In genomic region chr5:38219771-38220307, GRCm38 (mm10) we compare ENCODE assay signal across 8 mouse cellular contexts. TPM values are rescaled to one million over a fixed set of nuclear protein-coding genes. Genes with fewer than 3 reads are reported as not detected.
DNase-seq lines count a peak whose midpoint lies in the region; ATAC-seq and TF ChIP-seq lines count a peak whose summit lies in the region.

No protein-coding gene starts in this region.

- ATAC-seq in forebrain, postnatal 0 days: peak; percentile 81
- ATAC-seq in liver, embryonic 13.5 days (ENCODE audit: low read depth): peak; percentile 73; the same call in 1 of the 2 replicates
- no peak; the same call in none of the 2 replicates for ATAC-seq in neural tube, embryonic 12.5 days (ENCODE audit: low FRiP score, low read depth)

- intact Hi-C loops in gastrocnemius, postnatal 36 days (cut with DNase I): no loop called here

- H3K4me2 ChIP-seq in forebrain, postnatal 0 days (ENCODE audit: low read depth): peak overlapping the region; percentile 86
- H3K4me2 ChIP-seq in liver, embryonic 13.5 days: peak overlapping the region; percentile 94
- H3K4me2 ChIP-seq in neural tube, embryonic 12.5 days (replicated peaks): peak overlapping the region; percentile 79

- no peaks in the 10 kb centered on the region for H3K9me3 ChIP-seq in forebrain, postnatal 0 days (ENCODE audit: low read length)
- H3K9me3 ChIP-seq in liver, embryonic 13.5 days (replicated peaks): no peaks in the 10 kb centered on the region
- H3K9me3 ChIP-seq in neural tube, embryonic 12.5 days: no peaks in the 10 kb centered on the region

- WGBS in forebrain, postnatal 0 days: 2% methylated on average over 33 of the region's 35 CpGs
- under 1% methylated on average over 28 of the region's 35 CpGs for WGBS in liver, embryonic 13.5 days (ENCODE audit: insufficient replicate concordance)
- WGBS in neural tube, embryonic 12.5 days: under 1% methylated on average over 35 of the region's 35 CpGs

- H3K9ac ChIP-seq in forebrain, postnatal 0 days: peak overlapping the region; percentile 81
- peak overlapping the region; percentile 86 for H3K9ac ChIP-seq in liver, embryonic 13.5 days
- peak overlapping the region; percentile 79 for H3K9ac ChIP-seq in neural tube, embryonic 12.5 days

- H3K27ac ChIP-seq in layer of hippocampus, adult 2 months: peak overlapping the region; percentile 94
- H3K27ac ChIP-seq in forebrain, postnatal 0 days (ENCODE audit: low read depth, low read length): peak overlapping the region; percentile 93
- H3K27ac ChIP-seq in liver, embryonic 13.5 days: peak overlapping the region; percentile 72
- H3K27ac ChIP-seq in neural tube, embryonic 12.5 days: peak overlapping the region; percentile 32; the same call in 1 of the 2 replicates

- peak overlapping the region; percentile 76 for H3K4me3 ChIP-seq in layer of hippocampus, adult 2 months
- H3K4me3 ChIP-seq in forebrain, postnatal 0 days (ENCODE audit: low read depth, low read length): peak overlapping the region; percentile 75
- H3K4me3 ChIP-seq in liver, embryonic 13.5 days (replicated peaks): peak overlapping the region; percentile 86
- peak overlapping the region; percentile 86 for H3K4me3 ChIP-seq in neural tube, embryonic 12.5 days

- H3K27me3 ChIP-seq in forebrain, postnatal 0 days (ENCODE audit: insufficient read depth, low read length): no peaks in the 10 kb centered on the region
- H3K27me3 ChIP-seq in liver, embryonic 13.5 days: no peaks in the 10 kb centered on the region
- H3K27me3 ChIP-seq in neural tube, embryonic 12.5 days (replicated peaks): no peaks in the 10 kb centered on the region

- TF ChIP-seq CTCF in layer of hippocampus, adult 2 months (conservative IDR thresholded peaks at IDR 0.05): no peak
- no peak for TF ChIP-seq CTCF in forebrain, postnatal 0 days (IDR thresholded peaks at IDR 0.05; ENCODE audit: low read depth)

- DNase-seq in layer of hippocampus, adult 2 months (ENCODE audit: low spot score in 2 of 2): no peak
- no peak for DNase-seq in layer of hippocampus, adult 9-10 months (ENCODE audit: low spot score)
- DNase-seq in brain, adult 2 months (ENCODE audit: low read depth, low spot score): peak; percentile 54
- DNase-seq in forebrain, postnatal 0 days: no peak
- DNase-seq in liver, embryonic 13.5 days: no peak
- no peak for DNase-seq in adrenal gland, adult 2 months
- DNase-seq in gastrocnemius, postnatal 36 days: no peak

- H3K4me1 ChIP-seq in forebrain, postnatal 0 days (ENCODE audit: insufficient read depth): peaks cover 8% of the 10 kb centered on the region
- peaks cover 37% of the 10 kb centered on the region for H3K4me1 ChIP-seq in liver, embryonic 13.5 days (replicated peaks)
- peaks cover 18% of the 10 kb centered on the region for H3K4me1 ChIP-seq in neural tube, embryonic 12.5 days

- peaks cover 15% of the 10 kb centered on the region for H3K36me3 ChIP-seq in forebrain, postnatal 0 days (ENCODE audit: insufficient read depth)
- peaks cover 37% of the 10 kb centered on the region for H3K36me3 ChIP-seq in liver, embryonic 13.5 days
- peaks cover 13% of the 10 kb centered on the region for H3K36me3 ChIP-seq in neural tube, embryonic 12.5 days

RNA-seq across cellular contexts. Expression of gene Zbtb49, which starts 0.4 kb away (rescaled TPM):
- total RNA-seq in layer of hippocampus, adult 2 months (2021): 10 to 100 TPM; 19.2 to 25.0 TPM
- total RNA-seq in forebrain, postnatal 0 days (2014; rRNA removed): 32.3 and 40.5 TPM in 2 replicates
- polyA plus RNA-seq in forebrain, postnatal 0 days (2015; fragmentation: Nextera tagmentation; extraction: Ambion mirVana): 10.3 and 13.9 TPM in 2 replicates
- 3.3 and 3.8 TPM in 2 replicates for polyA plus RNA-seq in liver, embryonic 13.5 days (2015; fragmentation: Nextera tagmentation; extraction: Ambion mirVana)
- polyA plus RNA-seq in neural tube, embryonic 12.5 days (2016; fragmentation: Nextera tagmentation; extraction: Ambion mirVana): 21.3 and 22.3 TPM in 2 replicates
- total RNA-seq in adrenal gland, adult 2 months (2021): 1 to 10 TPM; 7.1 to 8.8 TPM
- polyA plus RNA-seq in adrenal gland, adult 2 months (2012; rRNA removed): 11.1 and 11.4 TPM in 2 replicates
- 1 to 10 TPM; 2.1 to 3.8 TPM for total RNA-seq in gastrocnemius, postnatal 36 days (2021)

RNA-seq across cellular contexts. Expression of gene Lyar, which starts 0.4 kb away (rescaled TPM):
- 10 to 100 TPM in 1 of 2 experiments, 1 to 10 TPM in 1; 9.9 to 11.3 TPM for total RNA-seq in layer of hippocampus, adult 2 months (2021)
- total RNA-seq in forebrain, postnatal 0 days (2014; rRNA removed): 14.0 and 27.1 TPM in 2 replicates
- 40.5 and 41.8 TPM in 2 replicates for polyA plus RNA-seq in forebrain, postnatal 0 days (2015; fragmentation: Nextera tagmentation; extraction: Ambion mirVana)
- 126 and 153 TPM in 2 replicates for polyA plus RNA-seq in liver, embryonic 13.5 days (2015; fragmentation: Nextera tagmentation; extraction: Ambion mirVana)
- polyA plus RNA-seq in neural tube, embryonic 12.5 days (2016; fragmentation: Nextera tagmentation; extraction: Ambion mirVana): 83.6 and 92.4 TPM in 2 replicates
- total RNA-seq in adrenal gland, adult 2 months (2021): 10 to 100 TPM; 16.1 to 23.6 TPM
- polyA plus RNA-seq in adrenal gland, adult 2 months (2012; rRNA removed): 1.6 and 2.5 TPM in 2 replicates
- 10 to 100 TPM; 13.0 to 19.1 TPM for total RNA-seq in gastrocnemius, postnatal 36 days (2021)

RNA-seq across cellular contexts. Expression of gene Tmem128, which starts 40.1 kb away (rescaled TPM):
- total RNA-seq in layer of hippocampus, adult 2 months (2021): 10 to 100 TPM; 30.1 to 32.8 TPM
- total RNA-seq in forebrain, postnatal 0 days (2014; rRNA removed): 96.9 and 99.0 TPM in 2 replicates
- 105 and 106 TPM in 2 replicates for polyA plus RNA-seq in forebrain, postnatal 0 days (2015; fragmentation: Nextera tagmentation; extraction: Ambion mirVana)
- 51.3 and 54.2 TPM in 2 replicates for polyA plus RNA-seq in liver, embryonic 13.5 days (2015; fragmentation: Nextera tagmentation; extraction: Ambion mirVana)
- polyA plus RNA-seq in neural tube, embryonic 12.5 days (2016; fragmentation: Nextera tagmentation; extraction: Ambion mirVana): 101 and 105 TPM in 2 replicates
- total RNA-seq in adrenal gland, adult 2 months (2021): 10 to 100 TPM; 32.3 to 38.9 TPM
- polyA plus RNA-seq in adrenal gland, adult 2 months (2012; rRNA removed): 12.0 and 12.7 TPM in 2 replicates
- 1 to 10 TPM; 8.3 to 8.7 TPM for total RNA-seq in gastrocnemius, postnatal 36 days (2021)

RNA-seq across cellular contexts. Expression of gene Otop1, which starts 55.9 kb away (rescaled TPM):
- under 1 TPM in 1 of 2 experiments, not detected in 1; 0.15 TPM for total RNA-seq in layer of hippocampus, adult 2 months (2021)
- total RNA-seq in forebrain, postnatal 0 days (2014; rRNA removed): not detected in 2 replicates
- polyA plus RNA-seq in forebrain, postnatal 0 days (2015; fragmentation: Nextera tagmentation; extraction: Ambion mirVana): not detected in 2 replicates
- 0.05 TPM in 1 of 2 replicates, not detected in the other for polyA plus RNA-seq in liver, embryonic 13.5 days (2015; fragmentation: Nextera tagmentation; extraction: Ambion mirVana)
- not detected in 2 replicates for polyA plus RNA-seq in neural tube, embryonic 12.5 days (2016; fragmentation: Nextera tagmentation; extraction: Ambion mirVana)
- total RNA-seq in adrenal gland, adult 2 months (2021): 10 to 100 TPM; 40.9 to 52.0 TPM
- 12.9 and 24.0 TPM in 2 replicates for polyA plus RNA-seq in adrenal gland, adult 2 months (2012; rRNA removed)
- total RNA-seq in gastrocnemius, postnatal 36 days (2021): under 1 TPM; 0.13 to 0.25 TPM

Comparison
In these comparisons a context has a peak if more than half of its experiments do, and no peak if none do; other contexts are left out.
1. H3K27ac ChIP-seq: peak in every context shown above with its lines; median percentile 94 in layer of hippocampus, adult 2 months; 93 in forebrain, postnatal 0 days; 72 in liver, embryonic 13.5 days; 32 in neural tube, embryonic 12.5 days.